Mouse (Mus musculus) embryo, embryonic 9.5 days (tissue): Measurements from ENCODE around the gene Plaa.

Source experiments
- DNase-seq: peaks from one replicate; pipeline ENCODE4 v3.0.0-alpha.2; 2017; ENCODE audit errors: extremely low spot score

The Plaa gene

GRCm38 (mm10) chr4:94556265-94557054, 46.6 kb downstream of the Plaa start, which contains the start of the genes Gm10306 and Caap1:
TSS of gene Gm10306 (plus strand) at chr4:94556546.
TSS of gene Caap1 (minus strand) at chr4:94556796.
- DNase-seq, result peak; percentile 95

- DNase-seq, result no peak
These were observed 48.0 kb downstream of the Plaa start for GRCm38 (mm10) chr4:94554955-94555494.

- no peak for DNase-seq
These were observed 58.7 kb downstream of the Plaa start for GRCm38 (mm10) chr4:94544321-94544720.

GRCm38 (mm10) chr4:94543041-94543440, 60.0 kb downstream of the Plaa start:
- no peak for DNase-seq

GRCm38 (mm10) chr4:94533205-94533604, 69.8 kb downstream of the Plaa start:
- no peak for DNase-seq

- no peak for DNase-seq
These were observed 73.6 kb downstream of the Plaa start for GRCm38 (mm10) chr4:94529448-94529847.

GRCm38 (mm10) chr4:94523321-94523720, 79.7 kb downstream of the Plaa start:
- no peak for DNase-seq

- DNase-seq, result peak; percentile 36
These were observed 85.4 kb downstream of the Plaa start for GRCm38 (mm10) chr4:94517631-94518030.
